Mouse (Mus musculus) forebrain, embryonic 11.5 days (tissue): Measurements from ENCODE around the gene Cdr2. TPM values are rescaled to one million over a fixed set of nuclear protein-coding genes. Genes with fewer than 3 reads are reported as not detected.
"Not testable (repeated sequence)": the region's sequence is repeated elsewhere in the genome, so short reads cannot be mapped to it uniquely, and the experiment has no call there.

Experiments
- ATAC-seq: fragments of 200-750 bp; cut with Nextera tagmentation; replicated peaks from 2 replicates; pipeline ENCODE4 v1.8.0; 2017; ENCODE audit warnings: moderate TSS enrichment; ENCODE audit not compliant: low FRiP score
- DNase-seq: peaks from one replicate; pipeline ENCODE4 v3.0.0-alpha.2; 2017; ENCODE audit warnings: low spot score
- H3K27ac ChIP-seq: fragments of 300-500 bp; sonication (generic); 2 replicates; pipeline ENCODE4 v1.5.1; 2014; ENCODE audit warnings: low read depth, low read length
- H3K27me3 ChIP-seq: fragments of 300-500 bp; sonication (generic); 2 replicates; pipeline ENCODE4 v1.6.1; 2014; ENCODE audit warnings: mild to moderate bottlenecking, low read length, mixed read lengths; ENCODE audit not compliant: control insufficient read depth, insufficient read depth
- H3K36me3 ChIP-seq: fragments of 300-500 bp; sonication (generic); 2 replicates; pipeline ENCODE4 v1.6.1; 2014; ENCODE audit warnings: mild to moderate bottlenecking, low read length, moderate library complexity, mixed read lengths; ENCODE audit not compliant: control insufficient read depth, insufficient read depth
- H3K4me1 ChIP-seq: fragments of 300-500 bp; sonication (generic); replicated peaks from 2 replicates; pipeline ENCODE4 v1.6.1; 2014; ENCODE audit warnings: low read length, mixed read lengths; ENCODE audit not compliant: control insufficient read depth, insufficient read depth
- H3K4me2 ChIP-seq: fragments of 300-500 bp; sonication (generic); 2 replicates; pipeline ENCODE4 v1.6.1; 2014; ENCODE audit warnings: low read depth, mild to moderate bottlenecking, low read length, moderate library complexity, mixed read lengths; ENCODE audit not compliant: severe bottlenecking
- H3K4me3 ChIP-seq: fragments of 300-500 bp; sonication (generic); 2 replicates; pipeline ENCODE4 v1.5.1; 2014; ENCODE audit warnings: low read depth, low read length
- H3K9ac ChIP-seq: fragments of 300-500 bp; sonication (generic); 2 replicates; pipeline ENCODE4 v1.6.1; 2014; ENCODE audit warnings: low read length
- H3K9me3 ChIP-seq: fragments of 300-500 bp; sonication (generic); 2 replicates; pipeline ENCODE4 v1.6.1; 2016; ENCODE audit warnings: low read length, mixed read lengths; ENCODE audit not compliant: control insufficient read depth
- WGBS: fragments of 180-500 bp; shearing (Covaris S2); extraction: QIAGEN DNeasy Blood & Tissue Kit; methylation state at CpG from one replicate; pipeline ENCODE4 v1.1.7; 2014; 5-methylcytosine and 5-hydroxymethylcytosine counted together
- polyA plus RNA-seq: library from polyadenylated mRNA; unstranded; fragments of >200 nt; fragmentation: Nextera tagmentation; extraction: Ambion mirVana; gene quantifications from 2 replicates; pipeline ENCODE4 v1.2.1, GENCODE M21; 2014

Gene Cdr2
- polyA plus RNA-seq, 1 experiment from 2014 or later = 15.6 TPM

GRCm38 (mm10) chr7:120960116-120960515, 22.0 kb downstream of the Cdr2 start:
- Histone ChIP-seq H3K36me3 (peaks cover 5% of the 10 kb centered on the region; the same call in 1 of the 2 replicates), H3K9ac (no peak overlapping the region), H3K9me3 (no peaks in the 10 kb centered on the region), H3K27me3 (no peaks in the 10 kb centered on the region), H3K27ac (no peak overlapping the region), H3K4me2 (no peak overlapping the region), H3K4me1 (no peaks in the 10 kb centered on the region), H3K4me3 (no peak overlapping the region)
- ATAC-seq (no peak), DNase-seq (no peak)
- WGBS = 67% methylated on average over 2 of the region's 2 CpGs

GRCm38 (mm10) chr7:120953591-120953990, 28.5 kb downstream of the Cdr2 start:
- not testable (repeated sequence) for H3K4me1 ChIP-seq, H3K4me3 ChIP-seq, H3K27ac ChIP-seq, H3K4me2 ChIP-seq, H3K27me3 ChIP-seq, ATAC-seq, H3K9ac ChIP-seq, H3K36me3 ChIP-seq, H3K9me3 ChIP-seq, DNase-seq
- 87% methylated on average over 7 of the region's 7 CpGs for WGBS

GRCm38 (mm10) chr7:120943936-120944509, 38.1 kb downstream of the Cdr2 start:
- no peak overlapping the region for H3K9ac ChIP-seq
- H3K36me3 ChIP-seq = peaks cover 17% of the 10 kb centered on the region
- H3K4me3 ChIP-seq = no peak overlapping the region
- 75% methylated on average over 7 of the region's 8 CpGs for WGBS
- ATAC-seq (no peak), DNase-seq (no peak)
- H3K27ac ChIP-seq = no peak overlapping the region
- H3K27me3 ChIP-seq = no peaks in the 10 kb centered on the region
- H3K4me1 ChIP-seq = no peaks in the 10 kb centered on the region
- H3K9me3 ChIP-seq = no peaks in the 10 kb centered on the region
- H3K4me2 ChIP-seq = no peak overlapping the region

- 93% methylated on average over 1 of the region's 1 CpGs for WGBS
- no peaks in the 10 kb centered on the region for H3K27me3 ChIP-seq
- H3K4me2 ChIP-seq = no peak overlapping the region
- H3K4me3 ChIP-seq = no peak overlapping the region
- peaks cover 19% of the 10 kb centered on the region for H3K36me3 ChIP-seq
- DNase-seq = no peak
- H3K9ac ChIP-seq = no peak overlapping the region
- ATAC-seq = no peak
- H3K4me1 ChIP-seq = no peaks in the 10 kb centered on the region
- H3K9me3 ChIP-seq = no peaks in the 10 kb centered on the region
- no peak overlapping the region for H3K27ac ChIP-seq
Observed at GRCm38 (mm10) chr7:120942506-120942905, 39.6 kb downstream of the Cdr2 start.

GRCm38 (mm10) chr7:120941214-120941613, 40.9 kb downstream of the Cdr2 start:
- H3K4me2 ChIP-seq = no peak overlapping the region
- no peak for ATAC-seq
- H3K9ac ChIP-seq = no peak overlapping the region
- peaks cover 20% of the 10 kb centered on the region for H3K36me3 ChIP-seq
- no peak for DNase-seq
- H3K27me3 ChIP-seq = no peaks in the 10 kb centered on the region
- 93% methylated on average over 6 of the region's 6 CpGs for WGBS
- no peaks in the 10 kb centered on the region for H3K4me1 ChIP-seq
- H3K9me3 ChIP-seq = no peaks in the 10 kb centered on the region
- no peak overlapping the region for H3K4me3 ChIP-seq
- no peak overlapping the region for H3K27ac ChIP-seq

- Histone ChIP-seq H3K4me2 (no peak overlapping the region), H3K27ac (no peak overlapping the region), H3K9me3 (no peaks in the 10 kb centered on the region), H3K27me3 (no peaks in the 10 kb centered on the region), H3K4me3 (no peak overlapping the region), H3K36me3 (peaks cover 18% of the 10 kb centered on the region), H3K9ac (no peak overlapping the region), H3K4me1 (no peaks in the 10 kb centered on the region)
- 89% methylated on average over 12 of the region's 12 CpGs for WGBS
- ATAC-seq = no peak
- no peak for DNase-seq
Observed at GRCm38 (mm10) chr7:120940343-120940742, 41.8 kb downstream of the Cdr2 start.

GRCm38 (mm10) chr7:120938206-120938605, 43.9 kb downstream of the Cdr2 start:
- Histone ChIP-seq H3K9ac (no peak overlapping the region), H3K36me3 (peaks cover 17% of the 10 kb centered on the region; the same call in 1 of the 2 replicates), H3K27ac (no peak overlapping the region), H3K27me3 (no peaks in the 10 kb centered on the region), H3K4me1 (no peaks in the 10 kb centered on the region), H3K9me3 (no peaks in the 10 kb centered on the region), H3K4me3 (no peak overlapping the region), H3K4me2 (no peak overlapping the region)
- ATAC-seq (no peak), DNase-seq (no peak)
- WGBS = 92% methylated on average over 9 of the region's 9 CpGs

- ATAC-seq (no peak), DNase-seq (no peak)
- no peak overlapping the region for H3K4me2 ChIP-seq
- H3K27me3 ChIP-seq = no peaks in the 10 kb centered on the region
- H3K9me3 ChIP-seq = no peaks in the 10 kb centered on the region
- H3K9ac ChIP-seq = no peak overlapping the region
- no peak overlapping the region for H3K4me3 ChIP-seq
- H3K36me3 ChIP-seq = peaks cover 21% of the 10 kb centered on the region; the same call in 1 of the 2 replicates
- H3K4me1 ChIP-seq = no peaks in the 10 kb centered on the region
- 92% methylated on average over 4 of the region's 4 CpGs for WGBS
- no peak overlapping the region for H3K27ac ChIP-seq
Observed at GRCm38 (mm10) chr7:120936522-120936921, 45.6 kb downstream of the Cdr2 start.

- no peak overlapping the region for H3K27ac ChIP-seq
- ATAC-seq (0 out of 2 replicates have a peak, but pooled peaks have one; percentile 55), DNase-seq (peak; percentile 68)
- no peaks in the 10 kb centered on the region for H3K27me3 ChIP-seq
- H3K4me2 ChIP-seq = no peak overlapping the region
- no peak overlapping the region for H3K9ac ChIP-seq
- no peaks in the 10 kb centered on the region for H3K4me1 ChIP-seq
- H3K4me3 ChIP-seq = no peak overlapping the region
- 36% methylated on average over 5 of the region's 5 CpGs for WGBS
- H3K36me3 ChIP-seq = peaks cover 8% of the 10 kb centered on the region; the same call in 1 of the 2 replicates
- no peaks in the 10 kb centered on the region for H3K9me3 ChIP-seq
Observed at GRCm38 (mm10) chr7:120934716-120935115, 47.4 kb downstream of the Cdr2 start.
